7 mouse cellular contexts compared by ENCODE assay signal in the genomic region with DNA sequence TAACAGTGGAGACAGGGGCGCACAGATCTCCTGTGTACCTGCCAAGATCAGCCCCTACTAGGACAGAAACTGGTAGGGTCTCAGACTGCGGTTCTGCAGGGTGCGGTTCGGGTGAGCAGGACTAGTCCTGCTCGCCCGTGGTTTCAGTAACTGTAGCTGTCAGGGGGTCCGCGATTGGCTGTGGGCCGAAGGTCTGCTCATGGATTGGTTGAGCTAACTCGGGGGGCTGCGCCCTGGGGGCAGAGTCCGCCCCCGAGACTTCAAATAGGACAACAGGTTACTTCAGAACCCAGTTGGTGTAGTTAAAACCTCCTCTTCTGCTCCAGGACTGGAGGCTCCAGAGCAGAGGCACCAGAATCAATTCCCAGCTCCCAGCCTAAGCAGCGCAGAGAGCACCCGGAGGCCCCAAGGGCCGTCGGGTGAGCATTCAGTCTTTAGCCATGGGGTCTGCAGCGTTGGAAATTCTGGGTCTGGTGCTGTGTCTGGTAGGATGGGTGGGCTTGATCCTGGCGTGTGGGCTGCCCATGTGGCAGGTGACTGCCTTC. TPM values are rescaled to one million over a fixed set of nuclear protein-coding genes. Genes with fewer than 3 reads are reported as not detected.
DNase-seq lines count a peak whose midpoint lies in the region; ATAC-seq and TF ChIP-seq lines count a peak whose summit lies in the region.

Gene Cldn5, plus strand, starts transcription at position 292 of the 545 bp plus-strand sequence.

- peaks cover 28% of the 10 kb centered on the region for H3K27me3 ChIP-seq in hindbrain, postnatal 0 days (ENCODE audit: insufficient read depth, low read length)
- H3K27me3 ChIP-seq in limb, embryonic 13.5 days = peaks cover 65% of the 10 kb centered on the region
- H3K27me3 ChIP-seq in midbrain, embryonic 16.5 days (ENCODE audit: control insufficient read depth, insufficient read depth, low read depth, low read length) = peaks cover 34% of the 10 kb centered on the region

- in situ Hi-C loops in ES-E14 (cut with MboI; ENCODE audit: low sequenced_read_pairs in 2 of 2, unreplicated experiment in 2 of 2) = no loop called here

- intact Hi-C loops in gastrocnemius, postnatal 14 days (cut with DNase I; ENCODE audit: low total_unique reads) = no loop called here

- no peaks in the 10 kb centered on the region for H3K9me3 ChIP-seq in ES-E14 (ENCODE audit: control insufficient read depth, insufficient read depth, low read depth, low read length)
- no peaks in the 10 kb centered on the region for H3K9me3 ChIP-seq in hindbrain, postnatal 0 days (ENCODE audit: low read length)
- no peaks in the 10 kb centered on the region for H3K9me3 ChIP-seq in limb, embryonic 13.5 days
- H3K9me3 ChIP-seq in midbrain, embryonic 16.5 days (replicated peaks; ENCODE audit: control insufficient read depth, low read length, poor library complexity, severe bottlenecking) = no peaks in the 10 kb centered on the region

- H3K27ac ChIP-seq in ES-E14 (ENCODE audit: insufficient read depth, low read depth, low read length, poor library complexity, severe bottlenecking) = no peak within 1 kb of the TSS
- H3K27ac ChIP-seq in hindbrain, postnatal 0 days = peak within 1 kb of the TSS; percentile 20
- no peak within 1 kb of the TSS for H3K27ac ChIP-seq in limb, embryonic 13.5 days
- H3K27ac ChIP-seq in midbrain, embryonic 16.5 days (ENCODE audit: low read length) = 0 out of 2 replicates have a peak within 1 kb of the TSS, but pooled peaks have one; percentile 5

- no peak for TF ChIP-seq CTCF in hindbrain, postnatal 0 days (IDR thresholded peaks at IDR 0.05; ENCODE audit: low read depth)

- WGBS in hindbrain, postnatal 0 days = 6% methylated on average over 19 of the region's 19 CpGs
- 6% methylated on average over 19 of the region's 19 CpGs for whole genome bisulfite sequencing in limb, embryonic 13.5 days
- 4% methylated on average over 19 of the region's 19 CpGs for WGBS in midbrain, embryonic 16.5 days

- peak; percentile 63 for DNase-seq in ES-E14 (ENCODE audit: low read depth, low spot score)
- peak; percentile 46 for DNase-seq in adrenal gland, postnatal 25 days
- peak; percentile 58 for DNase-seq in gastrocnemius, postnatal 14 days
- DNase-seq in hindbrain, postnatal 0 days (ENCODE audit: low spot score) = no peak
- DNase-seq in B cell, adult 2 months = no peak

- peak within 1 kb of the TSS; percentile 68 to 69 for H3K4me3 ChIP-seq in ES-E14 (ENCODE audit: insufficient read depth in 1 of 2, low read depth in 1 of 2, low read length in 2 of 2, poor library complexity in 1 of 2, severe bottlenecking in 1 of 2)
- H3K4me3 ChIP-seq in hindbrain, postnatal 0 days (ENCODE audit: low read length) = peak within 1 kb of the TSS; percentile 42
- peak within 1 kb of the TSS; percentile 47 for H3K4me3 ChIP-seq in limb, embryonic 13.5 days
- peak within 1 kb of the TSS; percentile 46 for H3K4me3 ChIP-seq in midbrain, embryonic 16.5 days (ENCODE audit: low read depth, low read length)

- peak within 1 kb of the TSS; percentile 51 for H3K9ac ChIP-seq in ES-E14 (ENCODE audit: insufficient read depth, low read depth, low read length, poor library complexity, severe bottlenecking)
- peak within 1 kb of the TSS; percentile 48 for H3K9ac ChIP-seq in hindbrain, postnatal 0 days (replicated peaks; ENCODE audit: low read length)
- peak within 1 kb of the TSS; percentile 61 for H3K9ac ChIP-seq in limb, embryonic 13.5 days
- H3K9ac ChIP-seq in midbrain, embryonic 16.5 days (ENCODE audit: low read depth, low read length) = peak within 1 kb of the TSS; percentile 42; the same call in 1 of the 2 replicates

- H3K4me2 ChIP-seq in hindbrain, postnatal 0 days (ENCODE audit: low read depth, low read length) = peak within 1 kb of the TSS; percentile 65
- peak within 1 kb of the TSS; percentile 76 for H3K4me2 ChIP-seq in limb, embryonic 13.5 days (replicated peaks)
- peak within 1 kb of the TSS; percentile 73 for H3K4me2 ChIP-seq in midbrain, embryonic 16.5 days (ENCODE audit: low read length)

- H3K36me3 ChIP-seq in ES-E14 (ENCODE audit: control insufficient read depth, insufficient read depth, low read length, poor library complexity, severe bottlenecking) = peaks cover 6% of the 10 kb centered on the region
- H3K36me3 ChIP-seq in hindbrain, postnatal 0 days (ENCODE audit: insufficient read depth, low read length) = no peaks in the 10 kb centered on the region
- peaks cover 18% of the 10 kb centered on the region for H3K36me3 ChIP-seq in limb, embryonic 13.5 days
- no peaks in the 10 kb centered on the region for H3K36me3 ChIP-seq in midbrain, embryonic 16.5 days (ENCODE audit: control insufficient read depth, insufficient read depth, low read length)

- peaks cover 2 to 18% of the 10 kb centered on the region in 2 experiments; a peak in 2 of 4 replicates for H3K4me1 ChIP-seq in ES-E14 (ENCODE audit: control insufficient read depth in 2 of 2, insufficient read depth in 2 of 2, low read length in 2 of 2, poor library complexity in 1 of 2)
- 0 out of 2 replicates have a peak, but pooled peaks cover 8% of the 10 kb centered on the region for H3K4me1 ChIP-seq in hindbrain, postnatal 0 days (ENCODE audit: insufficient read depth, low read length)
- H3K4me1 ChIP-seq in limb, embryonic 13.5 days = peaks cover 15% of the 10 kb centered on the region
- 0 out of 2 replicates have a peak, but pooled peaks cover 2% of the 10 kb centered on the region for H3K4me1 ChIP-seq in midbrain, embryonic 16.5 days (ENCODE audit: control insufficient read depth, insufficient read depth, low read length)

- peak; percentile 30; the same call in 1 of the 2 replicates for ATAC-seq in hindbrain, postnatal 0 days
- ATAC-seq in limb, embryonic 13.5 days (ENCODE audit: low FRiP score, low read depth) = peak; percentile 59; the same call in 1 of the 2 replicates
- peak; percentile 41; the same call in 1 of the 2 replicates for ATAC-seq in midbrain, embryonic 16.5 days

TF ChIP-seq in ES-E14, 5 proteins besides CTCF, POLR2A, EP300 and RAD21:
- TF ChIP-seq CHD2 (IDR thresholded peaks at IDR 0.05; ENCODE audit: low read depth, low read length) = no peak
- no peak for TF ChIP-seq MAFK (IDR thresholded peaks at IDR 0.05; ENCODE audit: insufficient read depth, low read depth, low read length)
- TF ChIP-seq ZNF384 (IDR thresholded peaks at IDR 0.05; ENCODE audit: low read depth, low read length) = no peak
- TF ChIP-seq HCFC1 (IDR thresholded peaks at IDR 0.05; ENCODE audit: borderline replicate concordance, insufficient read depth, low read length) = no peak
- no peak for TF ChIP-seq ZC3H11A (IDR thresholded peaks at IDR 0.05; ENCODE audit: borderline replicate concordance, low read depth, low read length)

RNA-seq across cellular contexts. Expression of gene Cldn5, which starts in this region (rescaled TPM):
- total RNA-seq in ES-E14 (2012; rRNA removed) = 2.5 and 9.1 TPM in 2 replicates
- total RNA-seq in adrenal gland, postnatal 25 days (2021) = 15.2 and 23.3 TPM in 2 replicates
- 10 to 100 TPM; 31.4 to 38.9 TPM for total RNA-seq in gastrocnemius, postnatal 14 days (2021)
- 181 and 197 TPM in 2 replicates for total RNA-seq in hindbrain, postnatal 0 days (2014; rRNA removed)
- polyA plus RNA-seq in hindbrain, postnatal 0 days (2015; fragmentation: Nextera tagmentation; extraction: Ambion mirVana) = 121 and 128 TPM in 2 replicates
- 22.4 and 27.0 TPM in 2 replicates for polyA plus RNA-seq in limb, embryonic 13.5 days (2015; fragmentation: Nextera tagmentation; extraction: Ambion mirVana)
- 104 and 105 TPM in 2 replicates for polyA plus RNA-seq in midbrain, embryonic 16.5 days (2015; fragmentation: Nextera tagmentation; extraction: Ambion mirVana)

Comparison
In these comparisons a context has a peak if more than half of its experiments do, and no peak if none do; other contexts are left out.
1. DNase-seq: peak in ES-E14 (single experiment), adrenal gland, postnatal 25 days (single experiment) and gastrocnemius, postnatal 14 days (single experiment); none in hindbrain, postnatal 0 days (single experiment) and B cell, adult 2 months (0 of 2).
2. H3K27ac ChIP-seq: peak in hindbrain, postnatal 0 days (single experiment) and midbrain, embryonic 16.5 days (single experiment); none in ES-E14 (single experiment) and limb, embryonic 13.5 days (single experiment).
3. Peak in every context shown above with its lines, with median percentiles within 50 percentile points of each other: H3K4me3 ChIP-seq, H3K9ac ChIP-seq, ATAC-seq and H3K4me2 ChIP-seq.